Mouse (Mus musculus) gastrocnemius, adult 2 months (tissue): ENCODE measurements around the gene Fyn. TPM values are rescaled to one million over a fixed set of nuclear protein-coding genes. Genes with fewer than 3 reads are reported as not detected.

Experiments used
- DNase-seq: peaks from one replicate; pipeline ENCODE4 v3.0.0; 2022
- H3K27ac ChIP-seq: fragments of 200-600 bp; 2 replicates; pipeline ENCODE4 v1.8.1; 2022; ENCODE audit warnings: mild to moderate bottlenecking
- H3K4me3 ChIP-seq: fragments of 200-600 bp; 2 replicates; pipeline ENCODE4 v1.8.1; 2022; ENCODE audit warnings: mild to moderate bottlenecking, moderate library complexity
- CTCF ChIP-seq: fragments of 200-600 bp; IDR thresholded peaks from 2 replicates; pipeline ENCODE4 v1.8.1; 2022; ENCODE audit warnings: antibody characterized with exemption, mild to moderate bottlenecking, moderate library complexity
- intact Hi-C: fragments of 180-260 bp; cut with DNase I; formaldehyde crosslinking; loops from one replicate; pipeline ENCODE4 v1.15.1; 2025
- total RNA-seq, 2 experiments: library from RNA; stranded (reverse); gene quantifications; 2 replicates each; pipeline ENCODE4 v1.2.3; 2021

Fyn gene
- total RNA-seq, 2 experiments from 2014 or later, result 7.3 to 12.0 TPM

GRCm38 (mm10) chr10:39460621-39461020 is 92.0 kb downstream of the Fyn start:
- Histone ChIP-seq H3K27ac (no peak overlapping the region), H3K4me3 (no peak overlapping the region)
- intact Hi-C loops, result no loop called here
- TF ChIP-seq CTCF, result no peak
- DNase-seq, result no peak

- H3K27ac ChIP-seq, result peak overlapping the region; percentile 64; the same call in 1 of the 2 replicates
- H3K4me3 ChIP-seq, result no peak overlapping the region
- intact Hi-C loops, result loop anchor here (2.0 kb wide), 1 partner anchor 221 kb away; no protein-coding TSS in a partner anchor
- no peak for TF ChIP-seq CTCF
- DNase-seq, result no peak
Measured at GRCm38 (mm10) chr10:39461909-39462308, 93.3 kb downstream of the Fyn start.

GRCm38 (mm10) chr10:39462711-39463110 is 94.1 kb downstream of the Fyn start:
- TF ChIP-seq CTCF, result peak; percentile 47
- peak; percentile 51 for DNase-seq
- Histone ChIP-seq H3K4me3 (no peak overlapping the region), H3K27ac (peak overlapping the region; percentile 64)
- intact Hi-C loops, result loop anchor here (2.0 kb wide), 1 partner anchor 222 kb away; no protein-coding TSS in a partner anchor

- no peak overlapping the region for H3K4me3 ChIP-seq
- no peak overlapping the region for H3K27ac ChIP-seq
- intact Hi-C loops, result no loop called here
- no peak for TF ChIP-seq CTCF
- DNase-seq, result no peak
Measured at GRCm38 (mm10) chr10:39464383-39464782, 95.7 kb downstream of the Fyn start.

- Histone ChIP-seq H3K4me3 (no peak overlapping the region), H3K27ac (peak overlapping the region; percentile 48; the same call in 1 of the 2 replicates)
- peak; percentile 87 for DNase-seq
- no peak for TF ChIP-seq CTCF
- intact Hi-C loops, result no loop called here
Measured at GRCm38 (mm10) chr10:39467317-39467716, 98.7 kb downstream of the Fyn start.

- no peak for TF ChIP-seq CTCF
- no peak overlapping the region for H3K4me3 ChIP-seq
- intact Hi-C loops, result no loop called here
- peak overlapping the region; percentile 48; the same call in 1 of the 2 replicates for H3K27ac ChIP-seq
- no peak for DNase-seq
Measured at GRCm38 (mm10) chr10:39467821-39468220, 99.2 kb downstream of the Fyn start.

- no peak for TF ChIP-seq CTCF
- intact Hi-C loops, result no loop called here
- no peak overlapping the region for H3K4me3 ChIP-seq
- H3K27ac ChIP-seq, result no peak overlapping the region
- DNase-seq, result no peak
Measured at GRCm38 (mm10) chr10:39468576-39468975, 99.9 kb downstream of the Fyn start.

- TF ChIP-seq CTCF, result no peak
- H3K4me3 ChIP-seq, result no peak overlapping the region
- H3K27ac ChIP-seq, result peak overlapping the region; percentile 35; the same call in 1 of the 2 replicates
- intact Hi-C loops, result no loop called here
- DNase-seq, result no peak
Measured at GRCm38 (mm10) chr10:39469341-39469740, 100.7 kb downstream of the Fyn start.

- intact Hi-C loops, result no loop called here
Measured at GRCm38 (mm10) chr10:39470321-39470720, 101.7 kb downstream of the Fyn start.

GRCm38 (mm10) chr10:39471040-39471713 is 102.5 kb downstream of the Fyn start:
- no peak for TF ChIP-seq CTCF
- H3K4me3 ChIP-seq, result peak overlapping the region; percentile 60
- peak overlapping the region; percentile 76 for H3K27ac ChIP-seq
- intact Hi-C loops, result no loop called here
- DNase-seq, result no peak

More at GRCm38 (mm10) chr10:39470321-39470720, 101.7 kb downstream of the Fyn start:
- H3K4me3 ChIP-seq, result no peak overlapping the region
- TF ChIP-seq CTCF, result no peak
- H3K27ac ChIP-seq, result peak overlapping the region; percentile 66
- DNase-seq, result peak; percentile 76

- Histone ChIP-seq H3K27ac (peak overlapping the region; percentile 76), H3K4me3 (peak overlapping the region; percentile 60)
- peak; percentile 62 for DNase-seq
- intact Hi-C loops, result no loop called here
- TF ChIP-seq CTCF, result no peak
Measured at GRCm38 (mm10) chr10:39471714-39472531, 103.3 kb downstream of the Fyn start.

GRCm38 (mm10) chr10:39472923-39473322 is 104.3 kb downstream of the Fyn start:
- intact Hi-C loops, result no loop called here
- no peak overlapping the region for H3K4me3 ChIP-seq
- peak overlapping the region; percentile 76 for H3K27ac ChIP-seq
- DNase-seq, result peak; percentile 28
- no peak for TF ChIP-seq CTCF

- no peak for TF ChIP-seq CTCF
- intact Hi-C loops, result no loop called here
- H3K27ac ChIP-seq, result no peak overlapping the region
- no peak for DNase-seq
- H3K4me3 ChIP-seq, result no peak overlapping the region
Measured at GRCm38 (mm10) chr10:39479361-39479760, 110.7 kb downstream of the Fyn start.
